Mouse (Mus musculus): Measurements from ENCODE around the gene Ltb4r2. TPM values are rescaled to one million over a fixed set of nuclear protein-coding genes. Genes with fewer than 3 reads are reported as not detected.
A peak's percentile ranks its signal among the peaks of the same experiment; 100 is the strongest.
"Not testable (repeated sequence)": the region's sequence is repeated elsewhere in the genome, so short reads cannot be mapped to it uniquely, and the experiment has no call there.

The Ltb4r2 gene
- polyA plus RNA-seq, 1 experiment from 2014 or later: 0.16 TPM

GRCm38 (mm10) chr14:55745180-55745860, 15.9 kb upstream of the Ltb4r2 start, which contains the start of the genes Dhrs1 and Nop9:
Gene Dhrs1, minus strand, starts transcription at chr14:55745690.
Gene Nop9, plus strand, starts transcription at chr14:55745693.
- 1% methylated on average over 41 of the region's 48 CpGs for WGBS (ENCODE audit: insufficient replicate concordance)
- peak within 1 kb of the TSS; percentile 85 for H3K9ac ChIP-seq (ENCODE audit: low read depth, low read length)
- peak; percentile 82 for ATAC-seq (replicated peaks; ENCODE audit: insufficient number of reproducible peaks, low FRiP score, low TSS enrichment)
- H3K36me3 ChIP-seq (ENCODE audit: control insufficient read depth, insufficient read depth, low read length): peaks cover 8% of the 10 kb centered on the region; the same call in 1 of the 2 replicates
- peaks cover 3% of the 10 kb centered on the region; the same call in 1 of the 2 replicates for H3K4me1 ChIP-seq (ENCODE audit: control insufficient read depth, insufficient read depth, low read length)
- H3K9me3 ChIP-seq (replicated peaks; ENCODE audit: control insufficient read depth, low read length): no peaks in the 10 kb centered on the region
- H3K4me2 ChIP-seq: peak within 1 kb of the TSS; percentile 99
- no peaks in the 10 kb centered on the region for H3K27me3 ChIP-seq (ENCODE audit: control insufficient read depth, insufficient read depth, low read length)
- peak within 1 kb of the TSS; percentile 96 for H3K4me3 ChIP-seq (ENCODE audit: low read depth, low read length)
- H3K27ac ChIP-seq (ENCODE audit: low read depth, low read length): peak within 1 kb of the TSS; percentile 42; the same call in 1 of the 2 replicates

GRCm38 (mm10) chr14:55745861-55746237, 15.4 kb upstream of the Ltb4r2 start:
- Histone ChIP-seq H3K4me2 (peak overlapping the region; percentile 99), H3K27ac (ENCODE audit: low read depth, low read length) (peak overlapping the region; percentile 10; the same call in 1 of the 2 replicates), H3K9ac (ENCODE audit: low read depth, low read length) (peak overlapping the region; percentile 85), H3K9me3 (replicated peaks; ENCODE audit: control insufficient read depth, low read length) (no peaks in the 10 kb centered on the region), H3K36me3 (ENCODE audit: control insufficient read depth, insufficient read depth, low read length) (0 out of 2 replicates have a peak, but pooled peaks cover 7% of the 10 kb centered on the region), H3K27me3 (ENCODE audit: control insufficient read depth, insufficient read depth, low read length) (no peaks in the 10 kb centered on the region), H3K4me1 (ENCODE audit: control insufficient read depth, insufficient read depth, low read length) (peaks cover 3% of the 10 kb centered on the region; the same call in 1 of the 2 replicates), H3K4me3 (ENCODE audit: low read depth, low read length) (peak overlapping the region; percentile 96)
- WGBS (ENCODE audit: insufficient replicate concordance): under 1% methylated on average over 25 of the region's 31 CpGs
- ATAC-seq (replicated peaks; ENCODE audit: insufficient number of reproducible peaks, low FRiP score, low TSS enrichment): no peak

GRCm38 (mm10) chr14:55747051-55747847, 14.0 kb upstream of the Ltb4r2 start:
- no peak overlapping the region for H3K27ac ChIP-seq (ENCODE audit: low read depth, low read length)
- H3K27me3 ChIP-seq (ENCODE audit: control insufficient read depth, insufficient read depth, low read length): no peaks in the 10 kb centered on the region
- no peak for ATAC-seq (replicated peaks; ENCODE audit: insufficient number of reproducible peaks, low FRiP score, low TSS enrichment)
- H3K4me1 ChIP-seq (ENCODE audit: control insufficient read depth, insufficient read depth, low read length): peaks cover 3% of the 10 kb centered on the region; the same call in 1 of the 2 replicates
- H3K4me2 ChIP-seq: peak overlapping the region; percentile 99
- H3K36me3 ChIP-seq (ENCODE audit: control insufficient read depth, insufficient read depth, low read length): 0 out of 2 replicates have a peak, but pooled peaks cover 7% of the 10 kb centered on the region
- WGBS (ENCODE audit: insufficient replicate concordance): 86% methylated on average over 10 of the region's 10 CpGs
- H3K9ac ChIP-seq (ENCODE audit: low read depth, low read length): no peak overlapping the region
- peak overlapping the region; percentile 96; the same call in 1 of the 2 replicates for H3K4me3 ChIP-seq (ENCODE audit: low read depth, low read length)
- no peaks in the 10 kb centered on the region for H3K9me3 ChIP-seq (replicated peaks; ENCODE audit: control insufficient read depth, low read length)

GRCm38 (mm10) chr14:55757566-55757965, 3.7 kb upstream of the Ltb4r2 start:
- Histone ChIP-seq H3K36me3 (ENCODE audit: control insufficient read depth, insufficient read depth, low read length) (peaks cover 24% of the 10 kb centered on the region), H3K9ac (ENCODE audit: low read depth, low read length) (no peak overlapping the region), H3K27me3 (ENCODE audit: control insufficient read depth, insufficient read depth, low read length) (peaks cover 13% of the 10 kb centered on the region), H3K27ac (ENCODE audit: low read depth, low read length) (0 out of 2 replicates have a peak overlapping the region, but pooled peaks have one; percentile 29), H3K4me2 (peak overlapping the region; percentile 48), H3K4me1 (ENCODE audit: control insufficient read depth, insufficient read depth, low read length) (peaks cover 7% of the 10 kb centered on the region), H3K4me3 (ENCODE audit: low read depth, low read length) (no peak overlapping the region), H3K9me3 (replicated peaks; ENCODE audit: control insufficient read depth, low read length) (no peaks in the 10 kb centered on the region)
- 33% methylated on average over 6 of the region's 6 CpGs for WGBS (ENCODE audit: insufficient replicate concordance)
- ATAC-seq (replicated peaks; ENCODE audit: insufficient number of reproducible peaks, low FRiP score, low TSS enrichment): no peak

GRCm38 (mm10) chr14:55758363-55758784, 2.9 kb upstream of the Ltb4r2 start, which contains the start of gene Cideb:
Gene Cideb, minus strand, starts transcription at chr14:55758458.
- H3K4me1 ChIP-seq (ENCODE audit: control insufficient read depth, insufficient read depth, low read length): peaks cover 12% of the 10 kb centered on the region
- peak within 1 kb of the TSS; percentile 48 for H3K4me2 ChIP-seq
- H3K27ac ChIP-seq (ENCODE audit: low read depth, low read length): 0 out of 2 replicates have a peak within 1 kb of the TSS, but pooled peaks have one; percentile 29
- ATAC-seq (replicated peaks; ENCODE audit: insufficient number of reproducible peaks, low FRiP score, low TSS enrichment): no peak
- peaks cover 16% of the 10 kb centered on the region for H3K36me3 ChIP-seq (ENCODE audit: control insufficient read depth, insufficient read depth, low read length)
- 13% methylated on average over 8 of the region's 8 CpGs for WGBS (ENCODE audit: insufficient replicate concordance)
- no peak within 1 kb of the TSS for H3K9ac ChIP-seq (ENCODE audit: low read depth, low read length)
- H3K27me3 ChIP-seq (ENCODE audit: control insufficient read depth, insufficient read depth, low read length): peaks cover 13% of the 10 kb centered on the region
- H3K9me3 ChIP-seq (replicated peaks; ENCODE audit: control insufficient read depth, low read length): no peaks in the 10 kb centered on the region
- H3K4me3 ChIP-seq (ENCODE audit: low read depth, low read length): no peak within 1 kb of the TSS

GRCm38 (mm10) chr14:55760156-55760555, 1.1 kb upstream of the Ltb4r2 start:
- peaks cover 17% of the 10 kb centered on the region for H3K4me1 ChIP-seq (ENCODE audit: control insufficient read depth, insufficient read depth, low read length)
- H3K4me3 ChIP-seq (ENCODE audit: low read depth, low read length); H3K9ac ChIP-seq (ENCODE audit: low read depth, low read length); H3K9me3 ChIP-seq (replicated peaks; ENCODE audit: control insufficient read depth, low read length); H3K27ac ChIP-seq (ENCODE audit: low read depth, low read length); H3K36me3 ChIP-seq (ENCODE audit: control insufficient read depth, insufficient read depth, low read length); ATAC-seq (replicated peaks; ENCODE audit: insufficient number of reproducible peaks, low FRiP score, low TSS enrichment): not testable (repeated sequence)
- 0% methylated on average over 6 of the region's 6 CpGs for WGBS (ENCODE audit: insufficient replicate concordance)
- H3K27me3 ChIP-seq (ENCODE audit: control insufficient read depth, insufficient read depth, low read length): peaks cover 19% of the 10 kb centered on the region
- H3K4me2 ChIP-seq: peak overlapping the region; percentile 56

GRCm38 (mm10) chr14:55762001-55762821, 983 bp downstream of the Ltb4r2 start:
- no peaks in the 10 kb centered on the region for H3K36me3 ChIP-seq (ENCODE audit: control insufficient read depth, insufficient read depth, low read length)
- H3K27ac ChIP-seq (ENCODE audit: low read depth, low read length): no peak overlapping the region
- H3K9me3 ChIP-seq (replicated peaks; ENCODE audit: control insufficient read depth, low read length): no peaks in the 10 kb centered on the region
- peak overlapping the region; percentile 50 for H3K4me3 ChIP-seq (ENCODE audit: low read depth, low read length)
- peaks cover 24% of the 10 kb centered on the region for H3K27me3 ChIP-seq (ENCODE audit: control insufficient read depth, insufficient read depth, low read length)
- peak; percentile 55 for ATAC-seq (replicated peaks; ENCODE audit: insufficient number of reproducible peaks, low FRiP score, low TSS enrichment)
- WGBS (ENCODE audit: insufficient replicate concordance): under 1% methylated on average over 76 of the region's 77 CpGs
- peak overlapping the region; percentile 74 for H3K9ac ChIP-seq (ENCODE audit: low read depth, low read length)
- peak overlapping the region; percentile 97 for H3K4me2 ChIP-seq
- peaks cover 17% of the 10 kb centered on the region for H3K4me1 ChIP-seq (ENCODE audit: control insufficient read depth, insufficient read depth, low read length)

GRCm38 (mm10) chr14:55763166-55763565, 1.9 kb downstream of the Ltb4r2 start:
- Histone ChIP-seq H3K27me3 (ENCODE audit: control insufficient read depth, insufficient read depth, low read length) (peaks cover 26% of the 10 kb centered on the region), H3K4me3 (ENCODE audit: low read depth, low read length) (no peak overlapping the region)

More at GRCm38 (mm10) chr14:55763166-55763565, 1.9 kb downstream of the Ltb4r2 start:
- Histone ChIP-seq H3K36me3 (ENCODE audit: control insufficient read depth, insufficient read depth, low read length) (no peaks in the 10 kb centered on the region), H3K27ac (ENCODE audit: low read depth, low read length) (0 out of 2 replicates have a peak overlapping the region, but pooled peaks have one; percentile 50), H3K4me1 (ENCODE audit: control insufficient read depth, insufficient read depth, low read length) (peaks cover 14% of the 10 kb centered on the region), H3K4me2 (peak overlapping the region; percentile 97), H3K9ac (ENCODE audit: low read depth, low read length) (no peak overlapping the region), H3K9me3 (replicated peaks; ENCODE audit: control insufficient read depth, low read length) (no peaks in the 10 kb centered on the region)
- no peak for ATAC-seq (replicated peaks; ENCODE audit: insufficient number of reproducible peaks, low FRiP score, low TSS enrichment)
- 27% methylated on average over 7 of the region's 7 CpGs for WGBS (ENCODE audit: insufficient replicate concordance)
